Mouse (Mus musculus) G1E (cell line): Measurements from ENCODE around the gene Golt1a.

Experiments used
- CTCF ChIP-seq: IDR thresholded peaks from 2 replicates; pipeline ENCODE4 v1.5.1; 2012; ENCODE audit warnings: low read depth, low read length, inconsistent platforms, mixed read lengths
- POLR2AphosphoS5 ChIP-seq: IDR thresholded peaks from 2 replicates; pipeline ENCODE4 v1.6.1; 2012; ENCODE audit warnings: low read depth, low read length, inconsistent platforms; ENCODE audit not compliant: insufficient replicate concordance
- TAL1 ChIP-seq: conservative IDR thresholded peaks from 2 replicates; pipeline ENCODE4 v1.6.1; 2012; ENCODE audit warnings: low read depth, low read length, inconsistent platforms, mixed read lengths

DNA sequence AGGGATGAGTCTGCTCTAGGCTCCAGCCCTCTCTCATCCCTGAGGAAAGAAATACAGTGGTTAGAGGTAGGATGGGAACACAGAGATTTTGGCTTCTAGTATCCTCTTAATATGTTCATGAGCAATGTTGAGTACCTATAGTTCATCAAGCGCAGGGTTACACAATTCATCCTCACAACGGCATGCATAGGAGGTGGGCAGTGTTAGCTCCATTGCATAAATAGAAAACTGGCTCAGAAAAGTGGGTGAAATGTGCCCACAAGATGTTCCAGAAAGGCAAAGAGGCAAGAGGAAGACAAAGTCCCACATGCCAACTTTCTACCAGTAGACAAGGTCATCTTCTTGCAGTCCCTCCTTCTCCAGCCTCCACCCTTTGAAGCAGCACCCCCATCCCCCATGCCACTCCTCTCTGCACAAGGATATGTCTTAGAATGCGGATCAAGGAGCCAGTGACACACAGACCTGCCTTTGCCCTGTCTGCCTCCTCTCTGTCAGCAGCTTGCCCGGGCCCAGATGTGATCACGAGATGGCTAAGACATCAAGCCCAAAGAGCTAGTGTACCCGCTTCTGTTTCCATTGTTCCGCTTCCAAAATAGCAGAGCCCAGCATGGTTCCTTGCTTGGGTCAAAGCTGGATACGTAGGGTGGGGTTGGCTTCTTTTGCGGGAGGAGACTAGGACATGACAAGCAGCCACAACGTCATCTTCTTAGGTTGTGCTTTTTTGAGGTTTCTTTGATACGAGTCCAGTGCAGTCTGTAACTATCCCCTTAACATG is 23.2 kb downstream of the Golt1a start:
- no peak for TF ChIP-seq CTCF
- TF ChIP-seq TAL1, result no peak
- no peak for TF ChIP-seq POLR2AphosphoS5
